Mouse (Mus musculus): ENCODE data around the gene Prkacb. TPM values are rescaled to one million over a fixed set of nuclear protein-coding genes. Genes with fewer than 3 reads are reported as not detected.

Prkacb gene
- total RNA-seq (2021) = 10 to 100 TPM; 46.0 to 46.4 TPM
- long read RNA-seq, experiment 1, full-length matches to known transcripts = 21 of 28 reads
- long read RNA-seq, experiment 1, partial matches to known transcripts = 0 of 28 reads
- long read RNA-seq, experiment 1, other reads (novel, unspliced or antisense) = 7 of 28 reads
- long read RNA-seq, experiment 2, full-length matches to known transcripts = 37 of 39 reads
- long read RNA-seq, experiment 2, partial matches to known transcripts = 1 of 39 reads
- long read RNA-seq, experiment 2, other reads (novel, unspliced or antisense) = 1 of 39 reads

DNA sequence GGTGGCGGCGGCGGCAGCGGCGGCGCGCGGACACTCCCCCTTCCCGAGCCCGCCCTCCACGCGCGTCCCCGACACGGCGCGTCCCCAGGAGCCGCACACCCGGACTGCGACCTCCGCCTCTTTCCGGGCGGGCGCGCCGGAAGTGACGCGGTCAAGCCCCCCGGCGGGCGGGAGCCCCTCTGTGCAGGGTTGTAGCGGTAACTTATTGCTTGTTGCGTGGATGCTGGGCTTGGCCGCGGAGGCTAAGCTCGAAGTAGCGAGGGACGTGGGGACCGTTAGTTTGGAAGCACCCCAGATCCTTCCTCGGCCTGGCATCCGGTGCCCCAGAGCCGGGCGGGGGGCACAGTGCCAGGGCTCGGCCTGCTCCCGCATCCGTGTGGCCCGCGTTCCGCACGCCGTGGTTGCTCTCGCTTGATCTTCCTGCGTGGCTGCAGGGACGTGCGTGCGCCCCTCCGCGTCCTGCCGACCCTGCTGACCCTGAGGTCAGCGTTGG lies at the start of gene Prkacb:
Gene Prkacb (minus strand): TSS at position 90 of the 493 bp plus-strand sequence.
- DNase-seq = peak; percentile 93
- intact Hi-C loops (cut with DNase I; ENCODE audit: low total_unique reads) = no loop called here

DNA sequence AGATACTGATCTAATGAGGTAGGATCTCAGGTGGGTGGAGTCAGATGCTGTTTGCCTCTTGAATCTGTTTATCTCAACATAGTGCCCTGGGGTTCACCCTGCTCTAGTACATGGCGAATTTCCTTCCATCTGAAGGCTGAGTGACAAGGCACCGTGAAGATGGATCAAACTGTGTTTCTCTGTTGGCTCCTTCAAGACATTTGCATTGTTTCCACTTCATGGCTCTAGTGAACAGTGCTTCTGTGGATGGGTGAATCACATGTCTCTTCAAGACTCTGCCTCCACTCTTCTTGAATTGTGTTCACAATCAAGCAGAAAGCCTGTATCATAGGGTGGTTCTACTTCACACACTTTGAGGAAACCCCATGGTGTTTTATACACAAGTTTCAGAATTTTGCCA lies 47.5 kb upstream of the Prkacb start:
- intact Hi-C loops (cut with DNase I; ENCODE audit: low total_unique reads) = no loop called here
- no peak for DNase-seq

DNA sequence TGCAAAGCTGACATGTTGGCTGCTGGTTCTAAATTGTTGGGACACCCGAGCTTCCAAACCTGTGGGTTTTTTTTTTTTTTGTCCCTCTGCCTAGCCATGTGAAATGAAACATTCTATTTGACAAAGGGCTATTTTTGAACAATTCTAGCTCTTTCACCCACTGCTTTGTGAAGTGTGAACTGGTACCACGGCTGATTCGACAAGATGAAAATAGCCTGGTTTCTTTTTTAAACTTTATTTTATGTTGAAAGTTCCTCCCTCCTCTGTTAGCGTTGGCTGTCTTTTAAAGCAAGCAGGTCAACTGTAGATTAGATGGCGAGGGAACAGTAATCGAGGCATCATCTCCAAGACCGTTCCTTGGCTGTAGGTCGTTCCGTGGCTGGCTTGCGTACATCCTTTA lies 44.6 kb upstream of the Prkacb start:
- intact Hi-C loops (cut with DNase I; ENCODE audit: low total_unique reads) = no loop called here
- no peak for DNase-seq

- intact Hi-C loops (cut with DNase I; ENCODE audit: low total_unique reads) = no loop called here
Observed at GRCm38 (mm10) chr3:146854473-146855087, 41.8 kb upstream of the Prkacb start.

GRCm38 (mm10) chr3:146851966-146852891 lies 39.4 kb upstream of the Prkacb start, which contains the start of gene Ttll7:
Gene Ttll7, plus strand, starts transcription at chr3:146852367.
- intact Hi-C loops (cut with DNase I; ENCODE audit: low total_unique reads) = no loop called here
- peak; percentile 84 for DNase-seq

More at GRCm38 (mm10) chr3:146854473-146855087, 41.8 kb upstream of the Prkacb start:
- DNase-seq = no peak

DNA sequence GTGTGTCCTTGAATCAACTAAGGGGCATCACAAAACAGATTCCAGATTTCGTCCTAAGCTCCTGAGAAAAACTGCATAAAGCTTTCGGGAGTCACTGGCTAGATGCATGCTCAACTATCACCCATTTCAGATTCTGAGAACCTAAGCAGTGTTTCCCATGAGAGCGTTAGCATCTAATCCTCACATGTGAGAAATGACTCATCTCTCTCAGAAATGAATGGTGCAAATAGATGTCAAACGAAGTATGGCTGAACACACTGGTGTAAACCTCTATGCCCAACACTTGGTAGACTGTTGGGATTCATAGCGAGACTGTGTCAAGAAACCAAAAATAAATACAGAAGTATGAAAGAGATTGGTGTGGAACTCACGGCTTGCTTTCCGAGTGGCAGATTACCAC lies 36.6 kb upstream of the Prkacb start:
- intact Hi-C loops (cut with DNase I; ENCODE audit: low total_unique reads) = no loop called here

DNA sequence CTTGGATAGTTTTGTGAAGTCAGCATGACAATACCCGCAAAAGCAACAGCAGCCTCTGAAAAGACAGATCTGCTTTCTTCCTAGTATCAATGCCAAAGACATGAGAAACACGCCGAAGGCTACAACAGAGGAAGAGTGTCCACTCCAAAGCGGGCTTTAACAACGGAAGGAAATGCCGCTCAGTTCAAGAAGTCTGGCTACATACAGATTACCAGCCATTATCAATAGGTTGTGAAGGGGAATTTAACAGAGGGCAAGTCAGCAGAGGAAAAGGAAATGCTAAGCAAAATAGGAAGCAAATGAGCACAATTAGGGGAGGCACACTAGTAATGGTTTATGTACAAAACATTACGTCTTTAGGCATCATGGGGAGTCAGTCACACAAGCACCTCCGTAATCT lies 35.3 kb upstream of the Prkacb start:
- intact Hi-C loops (cut with DNase I; ENCODE audit: low total_unique reads) = no loop called here
- no peak for DNase-seq

More for the DNA sequence above, 36.6 kb upstream of the Prkacb start:
- no peak for DNase-seq

- intact Hi-C loops (cut with DNase I; ENCODE audit: low total_unique reads) = no loop called here
- DNase-seq = no peak
Observed at GRCm38 (mm10) chr3:146846237-146846636, 33.4 kb upstream of the Prkacb start.

DNA sequence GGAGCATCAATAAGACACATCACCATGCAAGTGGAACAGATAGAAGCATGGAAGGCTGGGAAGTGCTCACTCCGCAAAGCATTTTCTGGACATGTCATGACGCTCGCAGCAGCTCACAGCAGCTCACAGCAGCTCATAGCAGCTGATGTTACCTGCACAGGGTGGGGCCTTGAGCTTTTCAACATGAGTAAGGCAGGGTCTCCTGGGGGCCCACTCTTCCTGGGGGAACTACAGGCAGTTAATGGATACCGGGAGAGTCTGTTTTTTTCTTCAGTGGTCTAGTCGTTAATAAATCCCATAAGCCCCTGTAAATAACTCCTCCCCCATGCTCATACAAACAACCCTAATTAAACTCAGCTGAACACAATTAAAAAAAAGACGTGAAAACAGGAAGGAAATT lies 30.7 kb upstream of the Prkacb start:
- intact Hi-C loops (cut with DNase I; ENCODE audit: low total_unique reads) = no loop called here
- DNase-seq = no peak

DNA sequence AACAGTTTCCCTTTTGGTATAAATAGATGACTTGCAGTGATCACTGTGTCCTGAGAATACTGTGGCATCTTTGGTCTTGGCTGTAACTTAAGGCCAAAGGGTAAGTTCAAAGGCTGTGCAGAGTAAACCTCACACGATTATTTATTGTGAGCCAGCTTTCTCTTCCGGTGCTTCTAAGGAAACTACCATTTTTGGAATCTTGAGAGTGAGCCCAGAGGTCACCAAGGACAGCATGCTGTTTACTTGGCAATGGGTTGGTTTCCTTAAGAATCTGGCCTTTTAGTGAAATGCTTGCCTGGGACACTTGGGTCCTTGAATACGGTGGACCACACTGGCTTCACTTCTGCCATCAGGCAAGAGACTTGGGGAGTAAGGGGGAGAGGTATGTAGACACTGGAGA lies 30.0 kb upstream of the Prkacb start:
- intact Hi-C loops (cut with DNase I; ENCODE audit: low total_unique reads) = no loop called here
- DNase-seq = no peak

DNA sequence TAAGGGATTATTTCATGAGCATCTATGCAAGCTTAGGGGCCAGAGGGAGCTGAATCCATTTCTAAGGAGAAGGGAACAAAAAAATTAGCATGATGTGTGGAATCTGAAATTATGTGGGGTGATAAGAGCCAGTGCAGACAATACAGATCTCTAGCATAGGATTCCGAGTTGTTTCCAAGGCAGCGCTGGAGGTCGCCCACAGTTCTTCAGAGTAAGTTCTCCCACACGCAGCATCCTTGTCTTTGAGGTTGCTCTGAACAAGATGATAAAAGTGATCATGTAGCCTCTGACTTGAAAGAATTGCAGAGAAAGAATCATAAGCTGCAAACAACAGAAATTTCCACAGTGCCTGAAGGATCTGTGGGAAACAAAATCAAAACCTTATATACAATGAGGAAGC lies 7.9 kb upstream of the Prkacb start:
- no peak for DNase-seq

DNA sequence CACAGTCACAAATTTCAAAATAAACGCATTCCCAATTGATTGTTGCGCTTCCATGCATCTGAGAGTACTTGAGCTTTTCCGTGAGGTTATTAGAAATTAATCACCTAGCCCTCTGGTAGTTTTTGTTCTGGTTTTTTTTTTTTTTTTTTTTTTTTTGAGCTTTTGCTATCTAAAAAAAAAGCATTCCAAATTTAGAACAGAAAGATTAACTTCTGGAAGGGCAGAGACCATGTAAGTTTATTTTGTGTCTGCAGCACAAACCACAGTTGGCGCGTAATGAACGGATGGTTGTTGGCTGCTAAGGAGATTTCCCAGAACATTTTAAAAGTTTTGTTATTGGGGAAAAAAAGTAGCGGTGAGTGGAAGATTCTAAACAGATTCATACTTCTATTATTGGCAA lies 834 bp upstream of the Prkacb start:
- intact Hi-C loops (cut with DNase I; ENCODE audit: low total_unique reads) = no loop called here
- no peak for DNase-seq

More for the DNA sequence above, 7.9 kb upstream of the Prkacb start:
- intact Hi-C loops (cut with DNase I; ENCODE audit: low total_unique reads) = no loop called here

DNA sequence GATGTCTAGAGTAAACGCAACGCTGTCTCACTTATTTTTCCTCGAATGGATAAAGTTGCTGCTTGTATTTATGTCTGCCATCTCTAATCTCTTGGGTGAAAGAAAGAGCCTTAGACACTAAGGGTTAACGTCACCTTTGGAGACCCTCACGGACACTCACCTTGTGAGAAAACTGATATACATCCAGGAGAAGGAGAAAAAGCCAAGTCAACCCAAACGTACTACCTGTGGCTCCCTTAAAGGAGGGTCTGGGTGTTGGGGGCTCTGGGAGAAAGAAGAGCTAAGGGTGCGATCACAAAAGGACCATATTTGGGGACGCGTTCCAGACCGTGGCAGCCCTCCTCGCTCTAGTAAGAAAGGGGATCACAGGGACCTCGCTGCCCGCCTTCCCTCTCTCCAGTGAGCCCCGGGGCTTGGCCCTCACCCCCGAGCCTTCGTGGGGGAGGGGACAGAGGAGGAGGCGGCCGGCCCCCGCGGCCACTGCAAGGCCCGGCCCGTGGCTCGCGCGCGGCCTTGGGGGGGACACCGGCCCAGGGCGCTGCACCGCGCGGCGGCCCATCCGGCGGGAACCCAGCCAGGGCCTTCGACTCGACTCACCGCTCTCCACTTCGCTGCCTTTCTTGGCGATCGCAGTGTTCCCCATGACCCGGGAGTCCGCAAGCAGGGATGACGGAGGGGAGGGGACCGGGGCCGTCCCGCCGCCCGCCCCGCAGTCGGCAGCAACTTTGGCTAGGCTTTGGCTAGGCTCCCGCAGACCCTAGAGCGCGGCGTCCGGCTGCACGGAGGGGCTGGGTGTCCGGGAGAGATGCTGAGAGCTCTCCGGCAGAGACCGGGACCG lies 530 bp downstream of the Prkacb start:
- DNase-seq = peak; percentile 67
- intact Hi-C loops (cut with DNase I; ENCODE audit: low total_unique reads) = no loop called here

DNA sequence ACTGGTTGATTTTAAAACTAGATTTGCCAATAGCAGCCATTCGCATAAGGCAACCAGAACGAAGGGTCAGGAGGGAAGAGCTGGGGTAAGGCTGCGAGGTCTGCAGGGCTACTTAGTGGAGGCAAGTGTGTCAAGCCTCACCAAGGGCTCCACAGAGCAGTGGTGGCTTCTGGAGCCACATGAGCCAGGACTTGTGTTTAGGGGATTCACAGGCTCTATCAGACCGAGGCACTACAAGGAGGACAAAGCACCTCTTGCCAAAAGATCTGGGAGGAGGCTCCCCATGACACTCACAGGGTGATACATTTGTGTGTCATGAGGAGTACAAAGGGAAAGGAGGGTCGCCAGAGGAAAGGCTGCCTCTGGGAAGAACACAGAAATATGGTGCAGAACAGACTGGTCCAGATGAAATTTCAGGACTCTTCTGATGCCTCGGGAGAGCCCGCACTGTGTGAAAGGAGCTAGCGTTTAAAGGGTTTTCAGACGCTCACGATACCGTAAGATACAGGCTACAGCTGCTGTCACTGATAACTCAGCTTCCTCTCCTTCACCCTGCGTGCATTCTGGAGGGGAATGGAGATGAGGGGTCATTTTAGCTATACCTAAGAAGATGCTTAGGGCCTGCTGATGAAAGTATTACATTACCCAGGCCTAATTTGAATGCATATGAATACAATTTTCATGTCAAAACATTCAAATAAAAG lies 19.1 kb downstream of the Prkacb start:
- intact Hi-C loops (cut with DNase I; ENCODE audit: low total_unique reads) = loop anchor here (5.0 kb wide), 1 partner anchor 119 kb away; no protein-coding TSS in a partner anchor
- no peak for DNase-seq

DNA sequence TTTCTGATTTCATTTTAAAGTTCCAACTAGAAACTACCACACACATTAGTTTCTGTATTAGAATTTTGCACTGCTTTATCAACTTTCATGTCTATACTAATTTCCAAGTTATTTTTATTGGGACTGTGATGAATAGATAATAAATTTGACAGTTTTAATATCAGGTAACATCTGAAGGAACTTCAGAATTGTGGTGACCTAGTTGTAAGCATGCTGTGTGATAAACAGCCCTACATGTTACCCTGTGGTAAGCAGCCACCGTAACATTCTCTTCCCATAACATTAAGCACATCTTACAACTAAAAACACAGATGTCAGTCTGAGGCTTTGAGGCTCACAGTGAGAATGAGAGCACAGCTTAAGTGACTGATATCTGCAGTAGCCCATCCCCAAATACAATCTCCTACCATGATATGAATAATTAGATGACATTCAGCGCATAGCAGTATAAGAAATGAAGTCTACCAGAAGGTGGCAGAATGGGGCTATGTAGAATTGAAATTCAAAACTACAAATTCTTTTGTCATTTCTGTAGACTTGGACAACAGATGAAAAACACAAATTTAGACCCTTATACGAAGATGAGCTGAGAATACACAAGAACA lies 20.5 kb downstream of the Prkacb start:
- intact Hi-C loops (cut with DNase I; ENCODE audit: low total_unique reads) = loop anchor here (5.0 kb wide), 1 partner anchor 120 kb away; no protein-coding TSS in a partner anchor
- DNase-seq = no peak

GRCm38 (mm10) chr3:146784233-146784632 lies 28.6 kb downstream of the Prkacb start:
- no peak for DNase-seq
- intact Hi-C loops (cut with DNase I; ENCODE audit: low total_unique reads) = loop anchor here (10.0 kb wide), 1 partner anchor 219 kb away; no protein-coding TSS in a partner anchor

DNA sequence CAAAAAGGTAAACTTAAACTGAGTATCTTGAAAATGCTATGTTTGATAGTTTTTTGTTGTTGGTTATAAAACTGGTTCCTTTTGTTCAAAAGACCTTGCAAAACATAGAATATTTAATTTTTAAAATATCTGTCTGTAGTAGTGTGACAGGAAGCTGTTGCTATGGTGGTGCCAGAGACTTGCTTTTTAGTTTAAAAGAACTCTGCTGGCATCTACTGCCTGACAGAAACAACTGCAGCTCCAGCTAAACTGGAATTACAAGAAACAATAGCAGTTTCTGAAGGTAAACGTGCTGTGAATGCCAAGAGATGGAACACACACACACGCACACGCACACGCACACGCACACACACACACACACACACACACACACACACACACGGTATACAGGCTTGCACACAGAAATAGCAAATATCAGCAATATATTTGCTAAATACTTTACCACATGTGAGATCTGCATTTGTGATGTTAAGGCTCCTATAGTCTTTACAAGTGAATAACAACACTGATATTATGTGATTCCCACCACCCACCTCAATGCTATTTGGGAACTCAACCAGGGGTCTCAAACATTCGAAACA lies 29.1 kb downstream of the Prkacb start:
- intact Hi-C loops (cut with DNase I; ENCODE audit: low total_unique reads) = loop anchor here (10.0 kb wide), 1 partner anchor 219 kb away; no protein-coding TSS in a partner anchor
- no peak for DNase-seq

Data from gastrocnemius, postnatal 14 days (tissue).